In the genomic region with DNA sequence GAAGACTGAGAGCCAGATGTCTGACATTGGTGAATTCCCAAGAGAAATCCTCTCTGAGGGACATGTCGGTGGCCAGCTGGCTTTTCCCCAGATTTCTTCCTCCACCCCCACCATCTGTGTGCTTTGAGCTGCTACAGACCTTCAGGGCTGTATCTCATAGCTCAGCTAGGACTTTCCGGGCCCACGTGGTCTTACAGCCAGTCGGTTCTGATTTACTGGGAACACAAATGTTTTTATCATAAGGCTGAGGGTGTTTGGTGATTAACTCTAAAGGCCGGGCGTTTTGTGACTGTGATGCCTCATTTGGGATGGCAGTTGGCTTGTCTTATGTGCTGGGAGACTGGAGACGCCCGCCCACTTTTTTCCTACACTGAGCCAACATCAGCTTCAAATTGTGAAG, we compare ENCODE assay signal across 10 mouse cellular contexts. TPM values are rescaled to one million over a fixed set of nuclear protein-coding genes. Genes with fewer than 3 reads are reported as not detected.
DNase-seq lines count a peak whose midpoint lies in the region; ATAC-seq and TF ChIP-seq lines count a peak whose summit lies in the region.
"Had no signal": no experiment of that assay in that cellular context is flagged by ENCODE, and none has a peak within 500 bp of the region (broad histone marks: within the 10 kb centered on the region; RNA-seq: fewer than 3 reads in every experiment).

No protein-coding gene starts in this region.

- H3K4me2 ChIP-seq in midbrain, postnatal 0 days (ENCODE audit: low read depth, low read length, poor library complexity, severe bottlenecking) = no peak overlapping the region
- H3K4me2 ChIP-seq in neural tube, embryonic 15.5 days = no peak overlapping the region
- H3K4me2 ChIP-seq: heart, embryonic 13.5 days had no signal

- intact Hi-C loops in left cerebral cortex, postnatal 25 days (cut with DNase I) = no loop called here

- no peak overlapping the region for H3K9ac ChIP-seq in midbrain, postnatal 0 days (replicated peaks; ENCODE audit: low read length, poor library complexity, severe bottlenecking)
- H3K9ac ChIP-seq in neural tube, embryonic 15.5 days (replicated peaks) = no peak overlapping the region
- H3K9ac ChIP-seq: heart, embryonic 13.5 days had no signal

- H3K27ac ChIP-seq in midbrain, postnatal 0 days (ENCODE audit: low read depth, low read length) = no peak overlapping the region
- no peak overlapping the region for H3K27ac ChIP-seq in midbrain, embryonic 10.5 days (replicated peaks)
- H3K27ac ChIP-seq in neural tube, embryonic 15.5 days (replicated peaks) = no peak overlapping the region
- H3K27ac ChIP-seq: macrophage had no signal

- DNase-seq in cerebellum, adult 11-12 months = peak; percentile 9
- peak; percentile 40 for DNase-seq in midbrain, postnatal 0 days (ENCODE audit: low spot score)
- no peak for DNase-seq in midbrain, embryonic 10.5 days (ENCODE audit: low spot score)
- DNase-seq in left cerebral cortex, postnatal 25 days (ENCODE audit: low spot score in 2 of 2) = peak; percentile 48 to 72
- DNase-seq in spleen, postnatal 10 days (ENCODE audit: low spot score in 2 of 2) = no peak
- no peak for DNase-seq in B cell, adult 2 months

- H3K4me1 ChIP-seq in midbrain, postnatal 0 days (ENCODE audit: insufficient read depth, low read length) = no peaks in the 10 kb centered on the region
- H3K4me1 ChIP-seq in midbrain, embryonic 10.5 days = no peaks in the 10 kb centered on the region
- H3K4me1 ChIP-seq in neural tube, embryonic 15.5 days = no peaks in the 10 kb centered on the region; the same call in 1 of the 2 replicates

- no peaks in the 10 kb centered on the region for H3K9me3 ChIP-seq in midbrain, postnatal 0 days (ENCODE audit: low read length)
- H3K9me3 ChIP-seq in midbrain, embryonic 10.5 days (replicated peaks) = no peaks in the 10 kb centered on the region
- H3K9me3 ChIP-seq in neural tube, embryonic 15.5 days (replicated peaks) = no peaks in the 10 kb centered on the region
- H3K9me3 ChIP-seq: heart, embryonic 13.5 days had no signal

- H3K27me3 ChIP-seq in midbrain, postnatal 0 days (ENCODE audit: insufficient read depth, low read length) = no peaks in the 10 kb centered on the region
- H3K27me3 ChIP-seq in midbrain, embryonic 10.5 days (ENCODE audit: low read depth, poor library complexity, severe bottlenecking) = no peaks in the 10 kb centered on the region
- H3K27me3 ChIP-seq in neural tube, embryonic 15.5 days (replicated peaks) = no peaks in the 10 kb centered on the region
- H3K27me3 ChIP-seq: heart, embryonic 13.5 days had no signal

- 75% methylated on average over 8 of the region's 8 CpGs for WGBS in midbrain, postnatal 0 days
- 84% methylated on average over 8 of the region's 8 CpGs for WGBS in midbrain, embryonic 10.5 days
- 56% methylated on average over 8 of the region's 8 CpGs for WGBS in neural tube, embryonic 15.5 days

- no peak overlapping the region for H3K4me3 ChIP-seq in midbrain, postnatal 0 days (ENCODE audit: low read depth, low read length)
- H3K4me3 ChIP-seq in midbrain, embryonic 10.5 days = no peak overlapping the region
- no peak overlapping the region for H3K4me3 ChIP-seq in neural tube, embryonic 15.5 days (replicated peaks)
- H3K4me3 ChIP-seq: heart, embryonic 13.5 days had no signal

- ATAC-seq in cerebellum, adult (ENCODE audit: insufficient number of reproducible peaks, low FRiP score, low TSS enrichment) = no peak
- ATAC-seq in midbrain, postnatal 0 days (ENCODE audit: low FRiP score) = no peak
- ATAC-seq in neural tube, embryonic 15.5 days (ENCODE audit: low FRiP score) = no peak

- 0 out of 2 replicates have a peak, but pooled peaks cover 3% of the 10 kb centered on the region for H3K36me3 ChIP-seq in midbrain, postnatal 0 days (ENCODE audit: insufficient read depth, low read length)
- 0 out of 2 replicates have a peak, but pooled peaks cover 2% of the 10 kb centered on the region for H3K36me3 ChIP-seq in midbrain, embryonic 10.5 days
- H3K36me3 ChIP-seq in neural tube, embryonic 15.5 days = no peaks in the 10 kb centered on the region

- TF ChIP-seq CTCF in midbrain, postnatal 0 days (IDR thresholded peaks at IDR 0.05) = no peak

RNA-seq across cellular contexts. Expression of a gene that starts 32.0 kb away (rescaled TPM):
- 7.8 and 15.3 TPM in 2 replicates for total RNA-seq in midbrain, postnatal 0 days (2014; rRNA removed)
- 10.5 and 10.7 TPM in 2 replicates for polyA plus RNA-seq in midbrain, postnatal 0 days (2015; fragmentation: Nextera tagmentation; extraction: Ambion mirVana)
- polyA plus RNA-seq in midbrain, embryonic 10.5 days (2016; fragmentation: Nextera tagmentation; extraction: Ambion mirVana) = 13.3 and 15.8 TPM in 2 replicates
- total RNA-seq in left cerebral cortex, postnatal 25 days (2021) = 10 to 100 TPM; 12.6 to 13.0 TPM
- 16.4 and 18.0 TPM in 2 replicates for polyA plus RNA-seq in neural tube, embryonic 15.5 days (2015; fragmentation: Nextera tagmentation; extraction: Ambion mirVana)

RNA-seq across cellular contexts. Expression of a gene that starts 50.9 kb away (rescaled TPM):
- 160 and 175 TPM in 2 replicates for total RNA-seq in midbrain, postnatal 0 days (2014; rRNA removed)
- 121 and 123 TPM in 2 replicates for polyA plus RNA-seq in midbrain, postnatal 0 days (2015; fragmentation: Nextera tagmentation; extraction: Ambion mirVana)
- polyA plus RNA-seq in midbrain, embryonic 10.5 days (2016; fragmentation: Nextera tagmentation; extraction: Ambion mirVana) = 62.8 and 66.3 TPM in 2 replicates
- 100 to 1,000 TPM; 192 to 196 TPM for total RNA-seq in left cerebral cortex, postnatal 25 days (2021)
- polyA plus RNA-seq in neural tube, embryonic 15.5 days (2015; fragmentation: Nextera tagmentation; extraction: Ambion mirVana) = 109 TPM in 2 replicates

Comparison
In these comparisons a context has a peak if more than half of its experiments do, and no peak if none do; other contexts are left out.
1. DNase-seq: peak in cerebellum, adult 11-12 months (single experiment), midbrain, postnatal 0 days (single experiment) and left cerebral cortex, postnatal 25 days (2 of 2); none in midbrain, embryonic 10.5 days (single experiment), spleen, postnatal 10 days (0 of 2) and B cell, adult 2 months (0 of 2).